Mouse (Mus musculus): ENCODE data around the gene Nkx1-2. TPM values are rescaled to one million over a fixed set of nuclear protein-coding genes. Genes with fewer than 3 reads are reported as not detected.

Nkx1-2 gene
- polyA plus RNA-seq, 1 experiment = not detected

GRCm38 (mm10) chr7:132604720-132605119 lies 5.3 kb upstream of the Nkx1-2 start:
- H3K4me1 ChIP-seq (ENCODE audit: control insufficient read depth, insufficient read depth, low read length) = no peaks in the 10 kb centered on the region

GRCm38 (mm10) chr7:132600926-132601325 lies 1.5 kb upstream of the Nkx1-2 start:
- DNase-seq = no peak
- 35% methylated on average over 8 of the region's 8 CpGs for WGBS
- Histone ChIP-seq H3K27ac (ENCODE audit: insufficient read depth, low read depth, low read length) (no peak overlapping the region), H3K4me1 (ENCODE audit: control insufficient read depth, insufficient read depth, low read length) (no peaks in the 10 kb centered on the region), H3K27me3 (replicated peaks; ENCODE audit: control insufficient read depth, insufficient read depth, low read length) (peaks cover 2% of the 10 kb centered on the region; the same call in 1 of the 2 replicates), H3K4me3 (ENCODE audit: insufficient read depth, low read depth, low read length) (no peak overlapping the region), H3K36me3 (ENCODE audit: control insufficient read depth, insufficient read depth, low read length) (no peaks in the 10 kb centered on the region)
- no peak for TF ChIP-seq CTCF (conservative IDR thresholded peaks at IDR 0.05; ENCODE audit: insufficient read depth, insufficient read length, low read depth, low read length)
- no peak for TF ChIP-seq POLR2A (IDR thresholded peaks at IDR 0.05; ENCODE audit: low read depth, low read length)

More at GRCm38 (mm10) chr7:132604720-132605119, 5.3 kb upstream of the Nkx1-2 start:
- Histone ChIP-seq H3K27me3 (replicated peaks; ENCODE audit: control insufficient read depth, insufficient read depth, low read length) (no peaks in the 10 kb centered on the region), H3K36me3 (ENCODE audit: control insufficient read depth, insufficient read depth, low read length) (no peaks in the 10 kb centered on the region), H3K27ac (ENCODE audit: insufficient read depth, low read depth, low read length) (no peak overlapping the region), H3K4me3 (ENCODE audit: insufficient read depth, low read depth, low read length) (no peak overlapping the region)
- no peak for TF ChIP-seq POLR2A (IDR thresholded peaks at IDR 0.05; ENCODE audit: low read depth, low read length)
- TF ChIP-seq CTCF (conservative IDR thresholded peaks at IDR 0.05; ENCODE audit: insufficient read depth, insufficient read length, low read depth, low read length) = no peak
- no peak for DNase-seq
- 93% methylated on average over 4 of the region's 4 CpGs for WGBS

- H3K27me3 ChIP-seq (replicated peaks; ENCODE audit: control insufficient read depth, insufficient read depth, low read length) = peaks cover 2% of the 10 kb centered on the region; the same call in 1 of the 2 replicates
- no peak overlapping the region for H3K4me3 ChIP-seq (ENCODE audit: insufficient read depth, low read depth, low read length)
- DNase-seq = no peak
- H3K27ac ChIP-seq (ENCODE audit: insufficient read depth, low read depth, low read length) = no peak overlapping the region
- H3K4me1 ChIP-seq (ENCODE audit: control insufficient read depth, insufficient read depth, low read length) = no peaks in the 10 kb centered on the region
- 12% methylated on average over 9 of the region's 9 CpGs for WGBS
- TF ChIP-seq CTCF (conservative IDR thresholded peaks at IDR 0.05; ENCODE audit: insufficient read depth, insufficient read length, low read depth, low read length) (no peak), POLR2A (IDR thresholded peaks at IDR 0.05; ENCODE audit: low read depth, low read length) (no peak)
- no peaks in the 10 kb centered on the region for H3K36me3 ChIP-seq (ENCODE audit: control insufficient read depth, insufficient read depth, low read length)
These were observed 589 bp upstream of the Nkx1-2 start for GRCm38 (mm10) chr7:132600026-132600425.

GRCm38 (mm10) chr7:132597251-132598041 lies 2.0 kb downstream of the Nkx1-2 start:
- H3K4me3 ChIP-seq (ENCODE audit: insufficient read depth, low read depth, low read length) = peak overlapping the region; percentile 38; the same call in 1 of the 2 replicates
- no peaks in the 10 kb centered on the region for H3K4me1 ChIP-seq (ENCODE audit: control insufficient read depth, insufficient read depth, low read length)
- DNase-seq = peak; percentile 10
- WGBS = 1% methylated on average over 52 of the region's 60 CpGs
- TF ChIP-seq CTCF (conservative IDR thresholded peaks at IDR 0.05; ENCODE audit: insufficient read depth, insufficient read length, low read depth, low read length) (no peak), POLR2A (IDR thresholded peaks at IDR 0.05; ENCODE audit: low read depth, low read length) (no peak)
- H3K27me3 ChIP-seq (replicated peaks; ENCODE audit: control insufficient read depth, insufficient read depth, low read length) = peaks cover 2% of the 10 kb centered on the region; the same call in 1 of the 2 replicates
- no peak overlapping the region for H3K27ac ChIP-seq (ENCODE audit: insufficient read depth, low read depth, low read length)
- H3K36me3 ChIP-seq (ENCODE audit: control insufficient read depth, insufficient read depth, low read length) = no peaks in the 10 kb centered on the region

- Histone ChIP-seq H3K4me3 (ENCODE audit: insufficient read depth, low read depth, low read length) (no peak overlapping the region), H3K27ac (ENCODE audit: insufficient read depth, low read depth, low read length) (no peak overlapping the region), H3K27me3 (replicated peaks; ENCODE audit: control insufficient read depth, insufficient read depth, low read length) (peaks cover 2% of the 10 kb centered on the region; the same call in 1 of the 2 replicates), H3K4me1 (ENCODE audit: control insufficient read depth, insufficient read depth, low read length) (no peaks in the 10 kb centered on the region), H3K36me3 (ENCODE audit: control insufficient read depth, insufficient read depth, low read length) (no peaks in the 10 kb centered on the region)
- no peak for DNase-seq
- TF ChIP-seq CTCF (conservative IDR thresholded peaks at IDR 0.05; ENCODE audit: insufficient read depth, insufficient read length, low read depth, low read length) (0 out of 2 replicates have a peak, but pooled peaks have one; percentile 7), POLR2A (IDR thresholded peaks at IDR 0.05; ENCODE audit: low read depth, low read length) (no peak)
- WGBS = 14% methylated on average over 26 of the region's 26 CpGs
These were observed 2.7 kb downstream of the Nkx1-2 start for GRCm38 (mm10) chr7:132596557-132597250.

GRCm38 (mm10) chr7:132595787-132596186 lies 3.6 kb downstream of the Nkx1-2 start:
- WGBS = 95% methylated on average over 3 of the region's 3 CpGs
- no peak for DNase-seq
- peaks cover 2% of the 10 kb centered on the region; the same call in 1 of the 2 replicates for H3K27me3 ChIP-seq (replicated peaks; ENCODE audit: control insufficient read depth, insufficient read depth, low read length)
- no peaks in the 10 kb centered on the region for H3K36me3 ChIP-seq (ENCODE audit: control insufficient read depth, insufficient read depth, low read length)
- H3K4me3 ChIP-seq (ENCODE audit: insufficient read depth, low read depth, low read length) = no peak overlapping the region
- H3K27ac ChIP-seq (ENCODE audit: insufficient read depth, low read depth, low read length) = no peak overlapping the region
- TF ChIP-seq CTCF (conservative IDR thresholded peaks at IDR 0.05; ENCODE audit: insufficient read depth, insufficient read length, low read depth, low read length) (no peak), POLR2A (IDR thresholded peaks at IDR 0.05; ENCODE audit: low read depth, low read length) (no peak)
- H3K4me1 ChIP-seq (ENCODE audit: control insufficient read depth, insufficient read depth, low read length) = no peaks in the 10 kb centered on the region

GRCm38 (mm10) chr7:132594325-132594724 lies 5.1 kb downstream of the Nkx1-2 start:
- Histone ChIP-seq H3K27me3 (replicated peaks; ENCODE audit: control insufficient read depth, insufficient read depth, low read length) (peaks cover 2% of the 10 kb centered on the region; the same call in 1 of the 2 replicates), H3K4me1 (ENCODE audit: control insufficient read depth, insufficient read depth, low read length) (no peaks in the 10 kb centered on the region), H3K27ac (ENCODE audit: insufficient read depth, low read depth, low read length) (no peak overlapping the region), H3K36me3 (ENCODE audit: control insufficient read depth, insufficient read depth, low read length) (no peaks in the 10 kb centered on the region), H3K4me3 (ENCODE audit: insufficient read depth, low read depth, low read length) (no peak overlapping the region)
- DNase-seq = no peak
- WGBS = 95% methylated on average over 2 of the region's 2 CpGs
- TF ChIP-seq CTCF (conservative IDR thresholded peaks at IDR 0.05; ENCODE audit: insufficient read depth, insufficient read length, low read depth, low read length) (no peak), POLR2A (IDR thresholded peaks at IDR 0.05; ENCODE audit: low read depth, low read length) (no peak)
